Mouse (Mus musculus) right cerebral cortex, postnatal 14 days (tissue): ENCODE results near the gene Aars2.

Source experiments
- DNase-seq: peaks from one replicate; pipeline ENCODE4 v3.0.0; 2022

The Aars2 gene

GRCm38 (mm10) chr17:45502324-45502723 lies 4.3 kb upstream of the Aars2 start:
- DNase-seq = no peak

GRCm38 (mm10) chr17:45503301-45503973 lies 3.2 kb upstream of the Aars2 start:
- no peak for DNase-seq

GRCm38 (mm10) chr17:45505941-45506465 lies 638 bp upstream of the Aars2 start:
- DNase-seq = no peak

GRCm38 (mm10) chr17:45510871-45511270 lies 4.2 kb downstream of the Aars2 start:
- no peak for DNase-seq

- no peak for DNase-seq
These were observed 5.1 kb downstream of the Aars2 start for GRCm38 (mm10) chr17:45511757-45512156.

- DNase-seq = no peak
These were observed 8.6 kb downstream of the Aars2 start for GRCm38 (mm10) chr17:45515204-45515726.

GRCm38 (mm10) chr17:45515806-45516205 lies 9.2 kb downstream of the Aars2 start:
- no peak for DNase-seq

GRCm38 (mm10) chr17:45516488-45516887 lies 9.8 kb downstream of the Aars2 start:
- peak; percentile 84 for DNase-seq

- no peak for DNase-seq
These were observed 10.5 kb downstream of the Aars2 start for GRCm38 (mm10) chr17:45517135-45517534.

- DNase-seq = no peak
These were observed 11.0 kb downstream of the Aars2 start for GRCm38 (mm10) chr17:45517549-45518215.

- DNase-seq = no peak
These were observed 12.3 kb downstream of the Aars2 start for GRCm38 (mm10) chr17:45518766-45519475.

- no peak for DNase-seq
These were observed 13.5 kb downstream of the Aars2 start for GRCm38 (mm10) chr17:45520136-45520535.

- DNase-seq = no peak
These were observed 16.6 kb downstream of the Aars2 start, which contains the start of gene Tcte1 for GRCm38 (mm10) chr17:45523263-45523662. Gene Tcte1 (plus strand): TSS chr17:45523434.

- DNase-seq = no peak
These were observed 18.3 kb downstream of the Aars2 start for GRCm38 (mm10) chr17:45524961-45525360.

- no peak for DNase-seq
These were observed 19.9 kb downstream of the Aars2 start for GRCm38 (mm10) chr17:45526571-45526970.

- peak; percentile 70 for DNase-seq
These were observed 23.7 kb downstream of the Aars2 start for GRCm38 (mm10) chr17:45530346-45530782.

- no peak for DNase-seq
These were observed 26.3 kb downstream of the Aars2 start for GRCm38 (mm10) chr17:45532896-45533295.

GRCm38 (mm10) chr17:45536264-45536663 lies 29.6 kb downstream of the Aars2 start:
- no peak for DNase-seq

GRCm38 (mm10) chr17:45538394-45538793 lies 31.8 kb downstream of the Aars2 start:
- no peak for DNase-seq

GRCm38 (mm10) chr17:45539664-45540063 lies 33.0 kb downstream of the Aars2 start:
- no peak for DNase-seq

- DNase-seq = no peak
These were observed 35.5 kb downstream of the Aars2 start for GRCm38 (mm10) chr17:45542129-45542528.

GRCm38 (mm10) chr17:45542705-45543104 lies 36.1 kb downstream of the Aars2 start:
- no peak for DNase-seq

GRCm38 (mm10) chr17:45543115-45543514 lies 36.5 kb downstream of the Aars2 start:
- DNase-seq = no peak
